Mouse (Mus musculus): ENCODE data around the gene AC109138.7. TPM values are rescaled to one million over a fixed set of nuclear protein-coding genes. Genes with fewer than 3 reads are reported as not detected.

The AC109138.7 gene
- total and polyA plus RNA-seq, 3 experiments: not detected

DNA sequence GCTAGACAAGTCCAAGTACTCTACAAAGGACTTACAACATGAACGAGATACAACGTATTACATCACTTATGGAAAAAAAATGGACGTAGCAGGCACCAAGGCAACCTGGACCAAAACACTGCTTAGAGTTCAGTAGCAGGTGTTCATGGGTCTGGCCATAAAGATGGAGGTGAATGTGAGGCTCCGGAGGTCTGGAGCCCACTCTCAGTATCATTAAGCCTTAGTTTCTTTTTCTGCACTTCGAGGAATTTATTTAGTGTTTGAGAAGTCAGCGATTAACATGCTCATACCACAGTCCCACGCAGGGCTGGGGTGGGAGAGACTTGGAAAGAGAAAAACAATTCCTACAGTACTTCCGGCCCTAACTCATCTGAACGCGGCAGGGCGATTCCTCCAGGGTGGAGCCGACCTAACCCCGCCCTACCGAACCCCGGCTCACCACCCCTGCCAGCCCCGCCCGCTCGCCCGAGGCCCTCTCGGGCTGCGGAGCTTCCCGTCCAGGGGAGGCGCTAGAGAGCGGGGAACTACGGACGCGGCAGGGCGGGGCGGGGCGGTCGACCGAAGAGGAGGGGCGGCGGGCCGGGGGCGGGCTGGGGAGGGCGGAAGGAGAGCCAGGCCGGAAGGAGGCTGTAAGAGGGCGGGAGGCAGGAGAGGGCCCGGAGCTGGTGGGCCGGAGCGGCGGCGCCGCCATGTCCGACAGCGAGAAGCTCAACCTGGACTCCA is 22.5 kb upstream of the AC109138.7 start, which contains the start of gene Ppp1ca (continued):
- peak; percentile 13; the same call in 1 of the 2 replicates for TF ChIP-seq HCFC1 (IDR thresholded peaks at IDR 0.05; ENCODE audit: low read depth, low read length)
- peak; percentile 70 for TF ChIP-seq TBP (conservative IDR thresholded peaks at IDR 0.05; ENCODE audit: low read depth, low read length)
- TF ChIP-seq NELFE (IDR thresholded peaks at IDR 0.05; ENCODE audit: low read depth, low read length): peak; percentile 82
- TF ChIP-seq POLR2AphosphoS2 (IDR thresholded peaks at IDR 0.05; ENCODE audit: low read depth, low read length): peak; percentile 46
- 0 out of 2 replicates have a peak, but pooled peaks have one; percentile 39 for TF ChIP-seq MYC (IDR thresholded peaks at IDR 0.05; ENCODE audit: low read depth, low read length)
- no peak for TF ChIP-seq E2F4 (IDR thresholded peaks at IDR 0.05; ENCODE audit: insufficient replicate concordance, low read depth, low read length)

GRCm38 (mm10) chr19:4192251-4192985 is 21.7 kb upstream of the AC109138.7 start:
- peaks cover 46% of the 10 kb centered on the region for H3K79me2 ChIP-seq (replicated peaks; ENCODE audit: control insufficient read depth, extremely low read depth, insufficient read depth, poor library complexity, severe bottlenecking)
- peak overlapping the region; percentile 24; the same call in 1 of the 2 replicates for H3K27ac ChIP-seq (ENCODE audit: insufficient read depth, low read depth)
- no peaks in the 10 kb centered on the region for H3K9me3 ChIP-seq (replicated peaks; ENCODE audit: low read length)
- H3K4me1 ChIP-seq (ENCODE audit: control insufficient read depth in 1 of 2, insufficient read depth in 2 of 2): peaks cover 23 to 65% of the 10 kb centered on the region in 2 experiments
- no peaks in the 10 kb centered on the region for H3K27me3 ChIP-seq (replicated peaks)
- H3K9ac ChIP-seq (ENCODE audit: insufficient read depth, low read depth): peak overlapping the region; percentile 74
- peak overlapping the region; percentile 52 for H3K4me2 ChIP-seq (ENCODE audit: insufficient read depth, low read depth, poor library complexity, severe bottlenecking)
- no peak; the same call in 1 of the 2 replicates for TF ChIP-seq MXI1 (IDR thresholded peaks at IDR 0.05; ENCODE audit: low read depth, low read length)
- no peak for TF ChIP-seq CHD1 (IDR thresholded peaks at IDR 0.05; ENCODE audit: low read depth, low read length)
- TF ChIP-seq USF2 (conservative IDR thresholded peaks at IDR 0.05; ENCODE audit: low read depth, low read length): no peak
- no peak; the same call in 1 of the 2 replicates for TF ChIP-seq POLR2A (IDR thresholded peaks at IDR 0.05; ENCODE audit: low read depth, low read length)
- no peak for TF ChIP-seq ZNF384 (IDR thresholded peaks at IDR 0.05; ENCODE audit: low read depth, low read length)
- no peak for TF ChIP-seq CHD2 (IDR thresholded peaks at IDR 0.05; ENCODE audit: low read length)
- no peak for TF ChIP-seq IRF4 (IDR thresholded peaks at IDR 0.05; ENCODE audit: low read depth, low read length)
- TF ChIP-seq CTCF (conservative IDR thresholded peaks at IDR 0.05 in 1 of 2, IDR thresholded peaks at IDR 0.05 in 1 of 2; ENCODE audit: low read depth in 2 of 2, low read length in 2 of 2): no peak
- no peak for TF ChIP-seq POLR2AphosphoS2 (IDR thresholded peaks at IDR 0.05; ENCODE audit: low read depth, low read length)
- TF ChIP-seq ELF1 (IDR thresholded peaks at IDR 0.05; ENCODE audit: low read depth, low read length): no peak
- TF ChIP-seq PAX5 (IDR thresholded peaks at IDR 0.05; ENCODE audit: low read length): no peak
- no peak for TF ChIP-seq JUN (IDR thresholded peaks at IDR 0.05; ENCODE audit: insufficient read depth, low read depth, low read length)
- TF ChIP-seq RCOR1 (conservative IDR thresholded peaks at IDR 0.05; ENCODE audit: low read depth, low read length): no peak
- TF ChIP-seq SIN3A (IDR thresholded peaks at IDR 0.05; ENCODE audit: low read length): no peak
- TF ChIP-seq E2F4 (IDR thresholded peaks at IDR 0.05; ENCODE audit: insufficient replicate concordance, low read depth, low read length): no peak
- TF ChIP-seq USF1 (IDR thresholded peaks at IDR 0.05; ENCODE audit: low read depth, low read length): no peak
- TF ChIP-seq ZKSCAN1 (IDR thresholded peaks at IDR 0.05; ENCODE audit: borderline replicate concordance, low read depth, low read length): no peak
- no peak for TF ChIP-seq GABPA (IDR thresholded peaks at IDR 0.05; ENCODE audit: insufficient replicate concordance, low read depth, low read length)
- no peak for TF ChIP-seq RAD21 (IDR thresholded peaks at IDR 0.05; ENCODE audit: low read depth, low read length)
- TF ChIP-seq KAT2A (IDR thresholded peaks at IDR 0.05; ENCODE audit: insufficient replicate concordance, low read length): no peak
- no peak for DNase-seq (ENCODE audit: extremely low read depth)
- dilution Hi-C loops (cut with MboI; ENCODE audit: extremely low pct_ligation_motif_present, extremely low pct_unique_long_range_greater_than_20kb, low sequenced_read_pairs) (no loop called here), in situ Hi-C loops (cut with MboI; ENCODE audit: low pct_ligation_motif_present, low pct_unique_long_range_greater_than_20kb, low sequenced_read_pairs) (no loop called here)
- H3K4me3 ChIP-seq (replicated peaks in 1 of 3; ENCODE audit: low read depth in 2 of 3, low read length in 2 of 3, poor library complexity in 1 of 3): peak overlapping the region; percentile 84 to 89 (median 85)
- H3K36me3 ChIP-seq (replicated peaks in 1 of 2; ENCODE audit: control insufficient read depth in 1 of 2, insufficient read depth in 1 of 2, low read length in 1 of 2): peaks cover 50 to 63% of the 10 kb centered on the region in 2 experiments
